Mouse (Mus musculus) hindbrain, embryonic 15.5 days (tissue): ENCODE measurements around the gene Macf1. TPM values are rescaled to one million over a fixed set of nuclear protein-coding genes. Genes with fewer than 3 reads are reported as not detected.

Experiments used
- ATAC-seq: fragments of 200-750 bp; cut with Nextera tagmentation; 2 replicates; pipeline ENCODE4 v1.8.0; 2017; ENCODE audit warnings: low read depth, moderate number of reproducible peaks, moderate TSS enrichment; ENCODE audit not compliant: low FRiP score
- H3K27ac ChIP-seq: fragments of 300-500 bp; sonication (generic); replicated peaks from 2 replicates; pipeline ENCODE4 v1.5.1; 2015; ENCODE audit warnings: mild to moderate bottlenecking, inconsistent platforms
- H3K27me3 ChIP-seq: fragments of 300-500 bp; sonication (generic); 2 replicates; pipeline ENCODE4 v1.6.1; 2015; ENCODE audit warnings: control low read depth, inconsistent platforms
- H3K36me3 ChIP-seq: fragments of 300-500 bp; sonication (generic); 2 replicates; pipeline ENCODE4 v1.6.1; 2015; ENCODE audit warnings: control low read depth, inconsistent platforms
- H3K4me1 ChIP-seq: fragments of 300-500 bp; sonication (generic); replicated peaks from 2 replicates; pipeline ENCODE4 v1.6.1; 2015; ENCODE audit warnings: control low read depth, inconsistent platforms
- H3K4me2 ChIP-seq: fragments of 300-500 bp; sonication (generic); 2 replicates; pipeline ENCODE4 v1.6.1; 2015; ENCODE audit warnings: moderate library complexity, mild to moderate bottlenecking, inconsistent platforms
- H3K4me3 ChIP-seq: fragments of 300-500 bp; sonication (generic); 2 replicates; pipeline ENCODE4 v1.5.1; 2015; ENCODE audit warnings: mild to moderate bottlenecking, inconsistent platforms
- H3K9ac ChIP-seq: fragments of 300-500 bp; sonication (generic); 2 replicates; pipeline ENCODE4 v1.6.1; 2015; ENCODE audit warnings: inconsistent platforms
- H3K9me3 ChIP-seq: fragments of 300-500 bp; sonication (generic); 2 replicates; pipeline ENCODE4 v1.6.1; 2016; ENCODE audit warnings: control low read depth, inconsistent platforms
- whole genome bisulfite sequencing: fragments of 180-500 bp; shearing (Covaris S2); methylation state at CpG from one replicate; pipeline ENCODE4 v1.1.7; 2015; 5-methylcytosine and 5-hydroxymethylcytosine counted together
- polyA plus RNA-seq: library from polyadenylated mRNA; unstranded; fragments of >200 nt; fragmentation: Nextera tagmentation; extraction: Ambion mirVana; gene quantifications from 2 replicates; pipeline ENCODE4 v1.2.1, GENCODE M21; 2015

Gene Macf1
- polyA plus RNA-seq, 1 experiment from 2014 or later, result 69.2 TPM

- Histone ChIP-seq H3K4me3 (no peak overlapping the region), H3K4me2 (no peak overlapping the region), H3K27me3 (no peaks in the 10 kb centered on the region), H3K9me3 (no peaks in the 10 kb centered on the region), H3K36me3 (no peaks in the 10 kb centered on the region), H3K9ac (no peak overlapping the region), H3K4me1 (peaks cover 13% of the 10 kb centered on the region; the same call in 1 of the 2 replicates), H3K27ac (no peak overlapping the region)
- WGBS, result 64% methylated on average over 6 of the region's 6 CpGs
- ATAC-seq, result 0 out of 2 replicates have a peak, but pooled peaks have one; percentile 38
Observed at GRCm38 (mm10) chr4:123422828-123423227, 261.3 kb downstream of the Macf1 start.

DNA sequence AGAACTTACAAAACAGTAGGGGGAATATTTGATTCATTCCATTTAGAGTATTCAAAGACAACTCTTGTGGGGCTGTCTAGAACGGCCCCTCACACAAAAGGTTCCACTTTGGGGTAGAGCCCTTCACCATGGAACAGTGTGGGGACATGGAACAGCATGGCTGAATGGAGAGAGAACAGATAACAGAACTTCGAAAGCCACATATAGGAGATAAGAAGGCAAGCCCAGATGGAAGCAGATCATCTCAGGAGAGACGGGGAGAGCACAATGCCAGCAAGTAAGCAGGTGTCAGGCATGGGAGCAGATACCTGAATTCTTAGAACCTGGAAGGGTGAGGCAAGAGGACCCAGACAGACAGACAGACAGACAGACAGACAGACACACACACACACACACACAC is 266.1 kb downstream of the Macf1 start:
- no peaks in the 10 kb centered on the region for H3K27me3 ChIP-seq
- no peak overlapping the region for H3K4me3 ChIP-seq
- no peaks in the 10 kb centered on the region for H3K9me3 ChIP-seq
- H3K36me3 ChIP-seq, result no peaks in the 10 kb centered on the region
- peaks cover 10% of the 10 kb centered on the region; the same call in 1 of the 2 replicates for H3K4me1 ChIP-seq
- H3K9ac ChIP-seq, result no peak overlapping the region
- ATAC-seq, result no peak
- no peak overlapping the region for H3K27ac ChIP-seq
- no peak overlapping the region for H3K4me2 ChIP-seq
- WGBS, result 95% methylated on average over 3 of the region's 3 CpGs

- H3K27me3 ChIP-seq, result no peaks in the 10 kb centered on the region
- H3K36me3 ChIP-seq, result no peaks in the 10 kb centered on the region
- no peak for ATAC-seq
- no peaks in the 10 kb centered on the region for H3K9me3 ChIP-seq
- peaks cover 13% of the 10 kb centered on the region; the same call in 1 of the 2 replicates for H3K4me1 ChIP-seq
- 96% methylated on average over 1 of the region's 3 CpGs for WGBS
- no peak overlapping the region for H3K4me3 ChIP-seq
- no peak overlapping the region for H3K9ac ChIP-seq
- no peak overlapping the region for H3K27ac ChIP-seq
- H3K4me2 ChIP-seq, result no peak overlapping the region
Observed at GRCm38 (mm10) chr4:123417478-123417877, 266.7 kb downstream of the Macf1 start.

GRCm38 (mm10) chr4:123416829-123417228 is 267.3 kb downstream of the Macf1 start:
- H3K4me2 ChIP-seq, result no peak overlapping the region
- ATAC-seq, result no peak
- WGBS, result 91% methylated on average over 2 of the region's 2 CpGs

DNA sequence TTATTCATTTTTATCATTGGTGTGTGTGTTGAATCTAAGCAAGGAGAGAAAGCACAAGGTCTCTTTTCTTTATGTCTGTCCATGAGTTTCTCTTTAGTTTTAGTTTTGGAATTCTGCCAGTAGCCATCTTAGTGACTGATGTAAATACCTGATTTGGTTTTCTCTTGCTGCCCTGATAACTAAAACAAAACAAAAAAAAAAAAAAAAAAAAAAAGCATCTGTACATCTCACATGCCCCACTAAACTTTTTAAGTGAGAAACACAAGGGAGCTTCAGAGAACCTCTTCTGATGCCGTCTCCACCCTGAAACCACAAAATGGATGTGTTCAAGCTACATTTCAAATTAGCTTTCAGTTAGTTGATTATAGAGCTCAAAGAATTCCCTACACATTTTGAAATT is 268.6 kb downstream of the Macf1 start:
- no peaks in the 10 kb centered on the region for H3K36me3 ChIP-seq
- no peaks in the 10 kb centered on the region for H3K9me3 ChIP-seq
- no peak overlapping the region for H3K9ac ChIP-seq
- no peaks in the 10 kb centered on the region for H3K27me3 ChIP-seq
- H3K4me3 ChIP-seq, result no peak overlapping the region
- no peak overlapping the region for H3K4me2 ChIP-seq
- no peak overlapping the region for H3K27ac ChIP-seq
- ATAC-seq, result no peak
- H3K4me1 ChIP-seq, result peaks cover 26% of the 10 kb centered on the region
- 83% methylated on average over 1 of the region's 1 CpGs for WGBS

More at GRCm38 (mm10) chr4:123416829-123417228, 267.3 kb downstream of the Macf1 start:
- H3K27ac ChIP-seq, result no peak overlapping the region
- no peaks in the 10 kb centered on the region for H3K9me3 ChIP-seq
- H3K36me3 ChIP-seq, result no peaks in the 10 kb centered on the region
- peaks cover 17% of the 10 kb centered on the region; the same call in 1 of the 2 replicates for H3K4me1 ChIP-seq
- H3K9ac ChIP-seq, result no peak overlapping the region
- H3K4me3 ChIP-seq, result no peak overlapping the region
- H3K27me3 ChIP-seq, result no peaks in the 10 kb centered on the region

DNA sequence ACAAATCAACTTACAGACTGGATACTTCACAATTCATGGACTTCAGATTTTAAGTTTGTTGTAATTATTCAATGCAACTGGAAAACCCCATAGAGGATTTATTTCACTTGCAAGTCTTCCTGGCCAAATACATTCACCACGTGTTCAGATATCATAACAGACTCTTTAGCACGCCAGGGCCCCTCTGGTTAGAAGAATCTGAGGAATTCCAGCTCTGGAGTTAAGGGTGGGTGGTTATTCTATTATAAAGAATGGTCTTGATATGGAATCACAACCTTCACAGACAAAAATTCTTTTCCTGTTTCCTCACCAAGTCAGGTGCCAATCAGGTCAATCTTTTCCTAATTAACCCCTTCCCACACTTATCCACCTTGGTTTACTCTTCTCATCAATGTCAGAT is 270.3 kb downstream of the Macf1 start:
- no peak for ATAC-seq
- H3K9me3 ChIP-seq, result no peaks in the 10 kb centered on the region
- H3K9ac ChIP-seq, result no peak overlapping the region
- no peaks in the 10 kb centered on the region for H3K27me3 ChIP-seq
- peaks cover 34% of the 10 kb centered on the region for H3K4me1 ChIP-seq
- 69% methylated on average over 2 of the region's 2 CpGs for WGBS
- no peak overlapping the region for H3K4me2 ChIP-seq
- H3K27ac ChIP-seq, result no peak overlapping the region
- no peaks in the 10 kb centered on the region for H3K36me3 ChIP-seq
- H3K4me3 ChIP-seq, result no peak overlapping the region

DNA sequence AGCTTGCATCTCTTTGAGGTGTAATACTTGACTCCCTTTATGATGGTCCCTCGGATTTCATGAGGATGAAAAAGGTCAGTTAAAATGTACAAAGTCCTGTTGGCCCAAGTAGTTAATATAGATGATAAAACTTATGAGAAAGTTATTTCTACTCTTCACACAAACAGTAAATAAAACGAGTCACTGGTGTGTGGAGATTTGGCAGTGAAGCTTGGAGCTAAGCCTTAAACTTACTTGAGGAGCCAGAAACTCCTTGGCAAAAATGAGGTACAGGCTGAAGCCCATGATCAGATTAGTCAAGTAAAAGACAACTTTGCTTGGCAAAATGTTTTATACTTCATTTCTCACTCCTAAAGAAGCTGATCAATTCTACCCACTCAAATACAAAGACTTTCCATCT is 271.2 kb downstream of the Macf1 start:
- no peak for ATAC-seq
- H3K27ac ChIP-seq, result no peak overlapping the region
- H3K4me3 ChIP-seq, result no peak overlapping the region

DNA sequence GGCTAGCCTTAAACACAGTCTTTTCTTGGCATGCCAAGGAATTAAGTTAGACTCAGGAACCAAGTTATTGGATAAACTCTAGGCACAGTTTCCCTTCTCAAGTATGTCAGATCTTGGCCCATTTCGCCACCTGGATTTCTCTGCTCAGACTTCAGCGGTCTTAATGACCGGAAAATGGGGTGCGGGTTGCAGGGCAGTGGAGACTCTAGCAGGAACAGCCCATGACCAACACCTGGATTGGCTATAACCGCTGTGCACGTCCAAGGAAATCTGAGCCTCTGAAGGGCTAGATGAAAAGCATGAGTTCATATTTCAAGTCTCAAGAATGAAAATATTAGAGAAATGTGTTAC is 271.7 kb downstream of the Macf1 start:
- peak overlapping the region; percentile 73 for H3K4me2 ChIP-seq
- WGBS, result 4% methylated on average over 6 of the region's 6 CpGs
- H3K9me3 ChIP-seq, result no peaks in the 10 kb centered on the region
- H3K4me1 ChIP-seq, result peaks cover 47% of the 10 kb centered on the region
- peak overlapping the region; percentile 77 for H3K9ac ChIP-seq
- ATAC-seq, result no peak
- peak overlapping the region; percentile 81 for H3K4me3 ChIP-seq
- no peaks in the 10 kb centered on the region for H3K36me3 ChIP-seq
- no peaks in the 10 kb centered on the region for H3K27me3 ChIP-seq
- peak overlapping the region; percentile 92 for H3K27ac ChIP-seq

More for the DNA sequence above, 271.2 kb downstream of the Macf1 start:
- Histone ChIP-seq H3K9me3 (no peaks in the 10 kb centered on the region), H3K36me3 (no peaks in the 10 kb centered on the region), H3K27me3 (no peaks in the 10 kb centered on the region), H3K9ac (no peak overlapping the region), H3K4me1 (peaks cover 42% of the 10 kb centered on the region), H3K4me2 (peak overlapping the region; percentile 73)
- 56% methylated on average over 2 of the region's 2 CpGs for WGBS

GRCm38 (mm10) chr4:123411732-123412527 is 272.2 kb downstream of the Macf1 start:
- peak overlapping the region; percentile 81 for H3K4me3 ChIP-seq
- H3K27me3 ChIP-seq, result no peaks in the 10 kb centered on the region
- peaks cover 52% of the 10 kb centered on the region for H3K4me1 ChIP-seq
- H3K9me3 ChIP-seq, result no peaks in the 10 kb centered on the region
- peak overlapping the region; percentile 92 for H3K27ac ChIP-seq
- peak overlapping the region; percentile 73 for H3K4me2 ChIP-seq
- ATAC-seq, result peak; percentile 94
- under 1% methylated on average over 60 of the region's 69 CpGs for WGBS
- H3K36me3 ChIP-seq, result no peaks in the 10 kb centered on the region
- peak overlapping the region; percentile 77 for H3K9ac ChIP-seq

DNA sequence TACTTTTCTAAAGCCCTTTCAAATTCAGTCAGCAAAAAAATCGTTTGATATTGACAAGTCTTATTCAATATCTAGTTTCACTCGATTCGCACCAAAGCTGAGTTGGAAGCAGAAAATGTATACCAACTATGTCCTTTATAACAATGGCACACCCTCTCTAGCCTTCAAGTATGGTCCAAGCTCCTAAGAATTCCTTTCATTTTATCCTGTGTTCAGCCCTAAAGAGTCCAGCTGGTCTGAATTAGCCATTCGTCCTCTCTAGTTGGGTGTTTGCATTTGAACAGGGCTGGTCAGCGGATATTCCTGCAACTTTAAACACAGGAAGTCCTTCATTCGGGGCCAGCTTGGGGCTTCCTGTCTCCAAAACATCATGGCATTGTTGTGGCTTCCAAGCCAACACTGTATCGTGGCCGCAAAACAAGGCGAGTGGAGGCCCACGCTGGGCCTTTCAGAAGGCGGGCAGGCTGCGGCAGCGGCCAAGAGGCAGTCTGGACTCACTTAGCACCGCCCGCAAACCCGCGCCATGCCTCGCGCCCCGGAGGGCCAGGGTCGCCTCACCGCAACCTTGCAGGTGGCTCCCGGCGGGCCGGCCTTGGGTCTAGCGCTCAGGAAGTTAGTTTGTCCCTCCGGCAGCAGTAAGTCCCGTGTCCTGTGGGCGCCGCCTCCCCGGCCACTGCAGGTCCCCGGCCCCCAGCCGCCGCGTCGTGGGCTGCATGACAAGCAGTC is 273.0 kb downstream of the Macf1 start:
- Histone ChIP-seq H3K27me3 (no peaks in the 10 kb centered on the region), H3K9me3 (no peaks in the 10 kb centered on the region), H3K36me3 (no peaks in the 10 kb centered on the region), H3K9ac (peak overlapping the region; percentile 77), H3K4me2 (peak overlapping the region; percentile 73), H3K27ac (peak overlapping the region; percentile 92), H3K4me1 (peaks cover 59% of the 10 kb centered on the region), H3K4me3 (peak overlapping the region; percentile 81)
- WGBS, result 2% methylated on average over 36 of the region's 36 CpGs
- peak; percentile 3; the same call in 1 of the 2 replicates for ATAC-seq

DNA sequence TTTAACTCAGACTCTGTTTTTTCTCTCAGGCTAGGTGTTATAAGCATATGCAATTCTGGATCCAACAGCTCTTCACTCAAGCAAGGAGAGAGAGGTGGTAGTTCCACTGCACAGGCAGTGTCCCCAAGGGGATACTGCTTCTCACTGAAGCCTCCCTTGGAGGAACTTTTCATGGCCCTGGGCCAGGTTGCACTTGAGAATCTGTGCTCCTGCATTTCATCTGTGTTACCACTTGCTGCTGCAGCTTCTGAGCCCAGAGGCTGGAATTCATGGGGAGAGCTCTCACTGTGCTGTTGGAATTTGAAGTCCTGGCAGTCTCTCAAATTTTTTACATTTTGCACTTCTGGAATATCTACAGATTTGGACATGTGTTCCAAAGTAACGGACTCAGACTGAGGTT is 274.4 kb downstream of the Macf1 start:
- H3K9ac ChIP-seq, result no peak overlapping the region
- ATAC-seq, result no peak
- H3K9me3 ChIP-seq, result no peaks in the 10 kb centered on the region
- peak overlapping the region; percentile 73; the same call in 1 of the 2 replicates for H3K4me2 ChIP-seq
- no peaks in the 10 kb centered on the region for H3K36me3 ChIP-seq
- peaks cover 73% of the 10 kb centered on the region for H3K4me1 ChIP-seq
- 72% methylated on average over 1 of the region's 1 CpGs for WGBS
- H3K4me3 ChIP-seq, result no peak overlapping the region
- no peak overlapping the region for H3K27ac ChIP-seq
- no peaks in the 10 kb centered on the region for H3K27me3 ChIP-seq

DNA sequence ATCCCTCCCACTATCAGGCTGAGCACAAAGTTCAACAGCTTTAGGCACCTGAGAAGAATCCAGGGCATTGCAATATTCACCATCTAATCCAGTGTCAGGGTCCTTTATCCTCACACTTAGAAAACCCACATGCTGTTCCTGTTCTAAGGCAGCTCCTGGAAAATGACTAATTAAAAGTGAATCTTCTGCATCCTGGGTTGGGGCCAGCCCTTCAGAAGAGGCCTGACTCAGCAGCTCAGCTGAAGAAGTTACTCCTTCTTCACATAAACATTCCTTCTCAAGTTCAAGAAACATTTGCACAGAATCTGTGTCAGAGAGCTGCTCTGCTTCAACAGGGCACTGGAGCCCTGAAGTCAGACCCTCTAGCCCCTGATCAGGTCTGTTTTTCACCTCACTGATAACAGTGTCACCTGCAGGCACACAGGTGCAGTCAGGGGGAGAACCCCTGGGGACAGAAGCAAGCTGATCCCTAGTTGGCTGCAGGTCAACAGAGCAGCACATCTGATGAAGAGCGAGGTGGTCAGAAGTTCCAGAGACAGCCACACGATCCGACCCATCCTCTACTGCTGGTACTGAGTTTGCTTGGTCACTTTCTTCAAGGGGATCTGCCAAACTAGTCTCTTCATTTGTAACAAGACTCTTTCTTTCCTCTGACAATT is 275.0 kb downstream of the Macf1 start:
- Histone ChIP-seq H3K27ac (no peak overlapping the region), H3K9ac (no peak overlapping the region), H3K36me3 (no peaks in the 10 kb centered on the region), H3K4me2 (0 out of 2 replicates have a peak overlapping the region, but pooled peaks have one; percentile 73), H3K27me3 (no peaks in the 10 kb centered on the region), H3K9me3 (no peaks in the 10 kb centered on the region), H3K4me1 (peaks cover 77% of the 10 kb centered on the region), H3K4me3 (no peak overlapping the region)
- ATAC-seq, result no peak
- WGBS, result 94% methylated on average over 3 of the region's 3 CpGs
